Mouse (Mus musculus) MEL (cell line): ENCODE data around the gene Gm17268. TPM values are rescaled to one million over a fixed set of nuclear protein-coding genes. Genes with fewer than 3 reads are reported as not detected.

Experiments
- DNase-seq: peaks from one replicate; pipeline ENCODE4 v3.0.0; 2011; ENCODE audit warnings: low read depth, low spot score
- H3K27ac ChIP-seq: 2 replicates; pipeline ENCODE4 v1.5.1; 2012; ENCODE audit warnings: low read depth, mild to moderate bottlenecking, control low read depth, low read length, moderate library complexity; ENCODE audit not compliant: control insufficient read depth
- H3K27me3 ChIP-seq, 2 experiments: fragments of 150-350 bp in 1 of 2; sonication (generic) in 1 of 2; 2 replicates each; pipeline ENCODE4 v1.6.1; 2012; ENCODE audit warnings: low read length in 2 of 2, mild to moderate bottlenecking in 2 of 2, improper control_type of control experiment in 1 of 2, moderate library complexity in 1 of 2; ENCODE audit not compliant: insufficient read depth in 2 of 2, control insufficient read depth in 1 of 2
- H3K36me3 ChIP-seq, 2 experiments: 2 replicates each; pipeline ENCODE4 v1.6.1; 2012 to 2014; ENCODE audit warnings: low read length in 2 of 2, improper control_type of control experiment in 1 of 2, inconsistent platforms in 1 of 2, mild to moderate bottlenecking in 1 of 2; ENCODE audit not compliant: insufficient read depth in 2 of 2, control insufficient read depth in 1 of 2
- H3K4me1 ChIP-seq, 2 experiments: fragments of 150-350 bp in 1 of 2; sonication (generic) in 1 of 2; 2 replicates each; pipeline ENCODE4 v1.6.1; 2012; ENCODE audit warnings: low read length in 2 of 2, improper control_type of control experiment in 1 of 2, mild to moderate bottlenecking in 1 of 2; ENCODE audit not compliant: insufficient read depth in 2 of 2, control insufficient read depth in 1 of 2
- H3K4me3 ChIP-seq, 2 experiments: fragments of 150-350 bp in 1 of 2; sonication (generic) in 1 of 2; 2 replicates each; pipeline ENCODE4 v1.5.1; 2012; ENCODE audit warnings: low read depth in 2 of 2, low read length in 2 of 2, mild to moderate bottlenecking in 2 of 2, moderate library complexity in 2 of 2, control low read depth in 1 of 2, improper control_type of control experiment in 1 of 2; ENCODE audit not compliant: control insufficient read depth in 1 of 2, insufficient read depth in 1 of 2
- H3K79me2 ChIP-seq: 2 replicates; pipeline ENCODE4 v1.6.1; 2012; ENCODE audit warnings: mild to moderate bottlenecking, low read length, moderate library complexity; ENCODE audit not compliant: control insufficient read depth, poor library complexity, insufficient read depth
- H3K9ac ChIP-seq: 2 replicates; pipeline ENCODE4 v1.6.1; 2012; ENCODE audit warnings: low read depth, mild to moderate bottlenecking, control low read depth, low read length, moderate library complexity; ENCODE audit not compliant: control insufficient read depth, poor library complexity, severe bottlenecking
- H3K9me3 ChIP-seq: fragments of 150-350 bp; sonication (generic); replicated peaks from 2 replicates; pipeline ENCODE4 v1.6.1; 2012; ENCODE audit warnings: mild to moderate bottlenecking, low read length, improper control_type of control experiment, moderate library complexity; ENCODE audit not compliant: insufficient read depth
- BHLHE40 ChIP-seq: IDR thresholded peaks from 2 replicates; pipeline ENCODE4 v1.6.1; 2012; ENCODE audit warnings: low read depth, mild to moderate bottlenecking, inconsistent platforms, low read length, improper control_type of control experiment, borderline replicate concordance
- CHD2 ChIP-seq: IDR thresholded peaks from 2 replicates; pipeline ENCODE4 v1.6.1; 2011; ENCODE audit warnings: low read length, improper control_type of control experiment
- CTCF ChIP-seq, 3 experiments: IDR thresholded peaks in 2 of 3; conservative IDR thresholded peaks in 1 of 3; 2 replicates each; pipeline ENCODE4 v1.5.1; 2011 to 2012; ENCODE audit warnings: low read length in 3 of 3, low read depth in 2 of 3, mild to moderate bottlenecking in 2 of 3, improper control_type of control experiment in 1 of 3, inconsistent platforms in 1 of 3, mixed read lengths in 1 of 3, moderate library complexity in 1 of 3; ENCODE audit not compliant: control insufficient read depth in 1 of 3, insufficient read depth in 1 of 3, poor library complexity in 1 of 3, severe bottlenecking in 1 of 3
- E2F4 ChIP-seq: IDR thresholded peaks from 2 replicates; pipeline ENCODE4 v1.6.1; 2011; ENCODE audit warnings: low read depth, low read length, improper control_type of control experiment, borderline replicate concordance
- ELF1 ChIP-seq: IDR thresholded peaks from 2 replicates; pipeline ENCODE4 v1.6.1; 2014; ENCODE audit warnings: low read depth, mild to moderate bottlenecking, inconsistent platforms, low read length, improper control_type of control experiment, moderate library complexity
- GATA1 ChIP-seq: IDR thresholded peaks from 2 replicates; pipeline ENCODE4 v1.6.1; 2011; ENCODE audit warnings: low read depth, low read length, improper control_type of control experiment
- JUND ChIP-seq: IDR thresholded peaks from 2 replicates; pipeline ENCODE4 v1.6.1; 2011; ENCODE audit warnings: low read depth, mild to moderate bottlenecking, improper control_type of control experiment, low read length
- MAX ChIP-seq: IDR thresholded peaks from 2 replicates; pipeline ENCODE4 v1.6.1; 2011; ENCODE audit warnings: low read length, improper control_type of control experiment
- MEF2A ChIP-seq: IDR thresholded peaks from 2 replicates; pipeline ENCODE4 v1.6.1; 2014; ENCODE audit warnings: low read depth, mild to moderate bottlenecking, inconsistent platforms, low read length, improper control_type of control experiment; ENCODE audit not compliant: poor library complexity, insufficient replicate concordance, severe bottlenecking; ENCODE audit errors: extremely low read depth
- MYB ChIP-seq: IDR thresholded peaks from 2 replicates; pipeline ENCODE4 v1.6.1; 2011; ENCODE audit warnings: mild to moderate bottlenecking, low read depth, low read length, improper control_type of control experiment
- MYC ChIP-seq: IDR thresholded peaks from 2 replicates; pipeline ENCODE4 v1.6.1; 2011; ENCODE audit warnings: low read depth, mild to moderate bottlenecking, low read length, improper control_type of control experiment, moderate library complexity
- NELFE ChIP-seq: IDR thresholded peaks from 2 replicates; pipeline ENCODE4 v1.6.1; 2011; ENCODE audit warnings: low read depth, low read length, improper control_type of control experiment
- NRF1 ChIP-seq: IDR thresholded peaks from 2 replicates; pipeline ENCODE4 v1.6.1; 2014; ENCODE audit warnings: low read depth, mild to moderate bottlenecking, inconsistent platforms, low read length, improper control_type of control experiment, moderate library complexity; ENCODE audit not compliant: poor library complexity, insufficient read depth, severe bottlenecking
- POLR2AphosphoS2 ChIP-seq: IDR thresholded peaks from 2 replicates; pipeline ENCODE4 v1.6.1; 2011; ENCODE audit warnings: low read length, improper control_type of control experiment
- POLR2AphosphoS5 ChIP-seq: IDR thresholded peaks from 2 replicates; pipeline ENCODE4 v1.6.1; 2012; ENCODE audit warnings: low read depth, borderline replicate concordance, mild to moderate bottlenecking, inconsistent platforms, low read length, moderate library complexity, mixed read lengths
- RCOR1 ChIP-seq: IDR thresholded peaks from 2 replicates; pipeline ENCODE4 v1.6.1; 2012; ENCODE audit warnings: low read depth, mild to moderate bottlenecking, inconsistent platforms, low read length, improper control_type of control experiment
- SIN3A ChIP-seq: IDR thresholded peaks from 2 replicates; pipeline ENCODE4 v1.6.1; 2012; ENCODE audit warnings: low read length, improper control_type of control experiment, inconsistent platforms
- SMC3 ChIP-seq: IDR thresholded peaks from 2 replicates; pipeline ENCODE4 v1.6.1; 2011; ENCODE audit warnings: low read depth, low read length, improper control_type of control experiment
- TAL1 ChIP-seq: IDR thresholded peaks from 2 replicates; pipeline ENCODE4 v1.6.1; 2012; ENCODE audit warnings: mild to moderate bottlenecking, inconsistent platforms, low read length, moderate library complexity, mixed read lengths
- TCF12 ChIP-seq: IDR thresholded peaks from 2 replicates; pipeline ENCODE4 v1.6.1; 2014; ENCODE audit warnings: low read depth, mild to moderate bottlenecking, inconsistent platforms, low read length, improper control_type of control experiment, moderate library complexity
- USF1 ChIP-seq: IDR thresholded peaks from 2 replicates; pipeline ENCODE4 v1.6.1; 2014; ENCODE audit warnings: low read depth, mild to moderate bottlenecking, inconsistent platforms, low read length, improper control_type of control experiment, moderate library complexity
- ZC3H11A ChIP-seq: IDR thresholded peaks from 2 replicates; pipeline ENCODE4 v1.6.1; 2012; ENCODE audit warnings: low read depth, mild to moderate bottlenecking, inconsistent platforms, low read length, improper control_type of control experiment
- ZKSCAN1 ChIP-seq: IDR thresholded peaks from 2 replicates; pipeline ENCODE4 v1.6.1; 2012; ENCODE audit warnings: low read depth, mild to moderate bottlenecking, inconsistent platforms, low read length, improper control_type of control experiment, moderate library complexity
- ZNF384 ChIP-seq: IDR thresholded peaks from 2 replicates; pipeline ENCODE4 v1.6.1; 2012; ENCODE audit warnings: low read depth, mild to moderate bottlenecking, inconsistent platforms, low read length, improper control_type of control experiment
- polyA plus RNA-seq, 2 experiments: library from polyadenylated mRNA; stranded (reverse) in 1 of 2; unstranded in 1 of 2; fragments of >175 nt in 1 of 2; fragments of >200 nt in 1 of 2; gene quantifications; 2 replicates each; pipeline versions ENCODE4 v1.2.1 to v1.2.4; 2012; ENCODE audit warnings: low replicate concordance in 2 of 2, low read depth in 1 of 2; ENCODE audit not compliant: insufficient read length in 2 of 2, insufficient read depth in 1 of 2, missing spikeins in 1 of 2
- total RNA-seq: library from RNA; depleted of rRNA; stranded (reverse); fragments of 300-350 nt; gene quantifications from 2 replicates; pipeline ENCODE4 v1.2.3, GENCODE M21; 2012; rRNA removed

Gm17268 gene
- total RNA-seq = not detected in 2 replicates
- polyA plus RNA-seq = not detected

DNA sequence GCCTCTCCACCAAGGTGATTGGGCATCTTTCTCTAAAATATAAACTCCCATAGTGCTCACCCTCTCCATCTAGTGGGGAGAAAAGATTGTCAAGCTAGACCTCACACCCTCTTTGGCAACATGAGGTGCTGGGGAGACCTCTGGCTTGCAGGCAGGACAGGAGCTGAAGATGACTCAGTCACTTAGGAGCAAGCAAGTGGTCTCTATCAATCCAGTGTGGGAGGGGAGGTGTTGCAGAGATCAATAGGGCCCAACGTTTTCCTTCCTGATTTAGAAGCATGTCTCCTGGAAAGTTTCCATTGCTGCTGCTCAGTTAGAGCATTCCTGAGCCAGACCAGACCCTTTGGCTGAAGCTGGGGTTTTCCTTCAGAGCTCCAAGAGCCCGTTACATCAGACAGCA lies at the start of gene Gm17268:
Gene Gm17268 (minus strand): TSS at position 28 of the 400 bp plus-strand sequence.
- DNase-seq = no peak
- peaks cover 0 to 8% of the 10 kb centered on the region in 2 experiments; a peak in 2 of 4 replicates for H3K36me3 ChIP-seq
- H3K27ac ChIP-seq = no peak within 1 kb of the TSS
- H3K79me2 ChIP-seq = no peaks in the 10 kb centered on the region
- no peak for TF ChIP-seq MYB
- no peak for TF ChIP-seq CTCF (IDR thresholded peaks at IDR 0.05 in 2 of 3, conservative IDR thresholded peaks at IDR 0.05 in 1 of 3; ENCODE audit: control insufficient read depth in 1 of 3, insufficient read depth in 1 of 3, low read depth in 2 of 3, low read length in 3 of 3, poor library complexity in 1 of 3, severe bottlenecking in 1 of 3)
- TF ChIP-seq USF1 = no peak
- no peak for TF ChIP-seq ZKSCAN1
- TF ChIP-seq RCOR1 = no peak
- no peak for TF ChIP-seq SMC3
- no peak for TF ChIP-seq NELFE
- no peak for TF ChIP-seq NRF1
- TF ChIP-seq GATA1 = no peak
- H3K9ac ChIP-seq = no peak within 1 kb of the TSS
- no peaks in the 10 kb centered on the region for H3K27me3 ChIP-seq
- H3K9me3 ChIP-seq = no peaks in the 10 kb centered on the region
- no peak within 1 kb of the TSS for H3K4me3 ChIP-seq
- H3K4me1 ChIP-seq = peaks cover 2 to 6% of the 10 kb centered on the region in 2 experiments; a peak in 3 of 4 replicates

GRCm38 (mm10) chr11:82084360-82084759 lies 46.0 kb upstream of the Gm17268 start:
- Histone ChIP-seq H3K9ac (no peak overlapping the region), H3K4me1 (no peaks in the 10 kb centered on the region), H3K79me2 (no peaks in the 10 kb centered on the region), H3K36me3 (no peaks in the 10 kb centered on the region), H3K27me3 (no peaks in the 10 kb centered on the region), H3K4me3 (no peak overlapping the region), H3K9me3 (no peaks in the 10 kb centered on the region), H3K27ac (no peak overlapping the region)
- TF ChIP-seq SMC3 (no peak), JUND (no peak), MAX (no peak), MEF2A (no peak), SIN3A (no peak), GATA1 (no peak), MYC (no peak), E2F4 (no peak), TAL1 (no peak), CHD2 (no peak), POLR2AphosphoS5 (no peak), BHLHE40 (no peak), ZC3H11A (no peak), NELFE (no peak), MYB (no peak), ELF1 (no peak), POLR2AphosphoS2 (no peak), TCF12 (no peak), ZNF384 (no peak)
- DNase-seq = no peak
